ENCODE assay signal across 26 mouse cellular contexts in the genomic region with DNA sequence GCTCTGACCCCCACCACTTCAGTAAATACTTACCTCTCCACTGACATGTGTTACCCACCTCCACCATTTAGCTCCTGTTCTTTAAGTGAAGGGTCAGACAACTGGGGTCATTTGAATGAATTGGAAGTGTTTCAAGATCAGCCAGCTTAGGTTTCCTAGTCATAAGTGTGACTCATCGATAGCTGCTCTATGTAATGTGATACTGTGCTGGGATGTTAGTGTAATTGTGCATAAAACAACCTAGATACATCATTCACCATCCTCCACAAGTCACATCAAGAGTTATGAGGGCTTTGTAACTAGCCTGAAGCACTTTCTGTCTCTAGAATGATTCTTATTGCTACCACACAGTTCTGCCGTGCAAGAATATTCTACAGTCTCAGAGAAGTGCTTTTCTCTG. TPM values are rescaled to one million over a fixed set of nuclear protein-coding genes. Genes with fewer than 3 reads are reported as not detected.
DNase-seq lines count a peak whose midpoint lies in the region; ATAC-seq and TF ChIP-seq lines count a peak whose summit lies in the region.
"Had no signal": no experiment of that assay in that cellular context is flagged by ENCODE, and none has a peak within 500 bp of the region (broad histone marks: within the 10 kb centered on the region; RNA-seq: fewer than 3 reads in every experiment).

No protein-coding gene starts in this region.

- intact Hi-C loops in heart, postnatal 25 days (cut with DNase I), result no loop called here

- WGBS in heart, embryonic 10.5 days, result 78% methylated on average over 2 of the region's 2 CpGs
- WGBS in forebrain, postnatal 0 days, result 82% methylated on average over 2 of the region's 2 CpGs

- no peak overlapping the region for H3K4me2 ChIP-seq in forebrain, postnatal 0 days (ENCODE audit: low read depth)
- H3K4me2 ChIP-seq: embryonic facial prominence, embryonic 15.5 days; forebrain, embryonic 15.5 days; heart, embryonic 12.5 days had no signal

- no peak overlapping the region for H3K9ac ChIP-seq in forebrain, postnatal 0 days
- H3K9ac ChIP-seq: embryonic facial prominence, embryonic 15.5 days; forebrain, embryonic 15.5 days; heart, embryonic 12.5 days had no signal

- ATAC-seq in Patski, result peak; percentile 81
- no peak for ATAC-seq in forebrain, postnatal 0 days
- ATAC-seq: CD4-positive, CD25-positive, alpha-beta regulatory T cell, adult 4 months; forebrain, embryonic 15.5 days; hindbrain, embryonic 16.5 days; inflammation-experienced regulatory T-cells, adult 6 months; intestine, postnatal 0 days had no signal

- H3K9me3 ChIP-seq in heart, embryonic 10.5 days, result no peaks in the 10 kb centered on the region
- no peaks in the 10 kb centered on the region for H3K9me3 ChIP-seq in forebrain, postnatal 0 days (ENCODE audit: low read length)
- H3K9me3 ChIP-seq: embryonic facial prominence, embryonic 15.5 days; forebrain, embryonic 15.5 days; G1E; heart, embryonic 12.5 days had no signal

- in situ Hi-C loops in Patski (cut with MboI; ENCODE audit: low pct_unique_long_range_greater_than_20kb), result no loop called here

- peak; percentile 5 for DNase-seq in adrenal gland, adult 2 months
- DNase-seq in adrenal gland, postnatal 25 days, result no peak
- DNase-seq in heart, embryonic 10.5 days (ENCODE audit: low spot score), result peak; percentile 36
- DNase-seq in heart, postnatal 25 days (ENCODE audit: low spot score), result no peak
- DNase-seq in 416B (ENCODE audit: low read depth), result peak; percentile 56
- DNase-seq in Patski (ENCODE audit: low read depth, low spot score), result peak; percentile 46
- DNase-seq in forebrain, postnatal 0 days, result no peak
- DNase-seq in thymus, adult 18-20 months, result no peak
- DNase-seq: adrenal gland, adult 8-10 months; cerebellum, adult 11-12 months; cerebellum, adult 9-10 months; cerebellum, postnatal 25 days; gastrocnemius, adult 2 months; gastrocnemius, postnatal 36 days; heart, adult 2 months; heart, postnatal 36 days; kidney, adult 9 months had no signal

- no peaks in the 10 kb centered on the region for H3K36me3 ChIP-seq in heart, embryonic 10.5 days
- no peaks in the 10 kb centered on the region for H3K36me3 ChIP-seq in forebrain, postnatal 0 days (ENCODE audit: insufficient read depth)
- H3K36me3 ChIP-seq: embryonic facial prominence, embryonic 15.5 days; forebrain, embryonic 15.5 days; G1E; heart, embryonic 12.5 days had no signal

- H3K27ac ChIP-seq in heart, embryonic 10.5 days, result no peak overlapping the region
- H3K27ac ChIP-seq in forebrain, postnatal 0 days (ENCODE audit: low read depth, low read length), result no peak overlapping the region
- H3K27ac ChIP-seq: embryonic facial prominence, embryonic 15.5 days; forebrain, embryonic 15.5 days; heart, adult 2 months had no signal

- H3K4me3 ChIP-seq in heart, embryonic 10.5 days, result no peak overlapping the region
- no peak overlapping the region for H3K4me3 ChIP-seq in forebrain, postnatal 0 days (ENCODE audit: low read depth, low read length)
- H3K4me3 ChIP-seq: embryonic facial prominence, embryonic 15.5 days; erythroblast, embryonic 14.5 days; forebrain, embryonic 15.5 days; gastrocnemius, adult 2 months; heart, adult 2 months; heart, embryonic 12.5 days had no signal

- POLR2A ChIA-PET in Patski (lab: Charles Lee), result interaction anchor here (0.6 kb wide), 1 partner anchor 314 kb away, joined by 3 read pairs; no protein-coding TSS in a partner anchor

- H3K4me1 ChIP-seq in heart, embryonic 10.5 days, result no peaks in the 10 kb centered on the region
- no peaks in the 10 kb centered on the region for H3K4me1 ChIP-seq in forebrain, postnatal 0 days (ENCODE audit: insufficient read depth)
- H3K4me1 ChIP-seq: embryonic facial prominence, embryonic 15.5 days; forebrain, embryonic 15.5 days; heart, embryonic 12.5 days had no signal

- TF ChIP-seq CTCF in Patski (IDR thresholded peaks at IDR 0.05), result no peak
- no peak for TF ChIP-seq CTCF in forebrain, postnatal 0 days (IDR thresholded peaks at IDR 0.05; ENCODE audit: low read depth)

- CTCF ChIA-PET in Patski (lab: Charles Lee), result interaction anchor here (1.4 to 1.8 kb wide), 2 partner anchors 19 to 23 kb away, joined by 3 to 4 read pairs; no protein-coding TSS in a partner anchor

- H3K27me3 ChIP-seq in heart, embryonic 10.5 days (ENCODE audit: insufficient read depth, poor library complexity, severe bottlenecking), result no peaks in the 10 kb centered on the region
- no peaks in the 10 kb centered on the region for H3K27me3 ChIP-seq in Patski
- no peaks in the 10 kb centered on the region for H3K27me3 ChIP-seq in forebrain, postnatal 0 days (ENCODE audit: insufficient read depth, low read length)
- H3K27me3 ChIP-seq: embryonic facial prominence, embryonic 15.5 days; forebrain, embryonic 15.5 days; heart, embryonic 12.5 days had no signal

RNA-seq across cellular contexts. Expression of a gene that starts 41.6 kb away (rescaled TPM):
- 100 to 1,000 TPM; 151 to 236 TPM for total RNA-seq in adrenal gland, adult 2 months (2021)
- 43.4 and 50.8 TPM in 2 replicates for polyA plus RNA-seq in adrenal gland, adult 2 months (2012; rRNA removed)
- 218 and 240 TPM in 2 replicates for total RNA-seq in adrenal gland, postnatal 25 days (2021)
- 86.1 and 93.6 TPM in 2 replicates for polyA plus RNA-seq in heart, embryonic 10.5 days (2016; fragmentation: Nextera tagmentation; extraction: Ambion mirVana)
- 10 to 100 TPM; 54.6 to 59.6 TPM for total RNA-seq in heart, postnatal 25 days (2021)
- polyA plus RNA-seq in Patski (2021), result 62.2 TPM
- total RNA-seq in forebrain, postnatal 0 days (2014; rRNA removed), result 38.7 and 60.9 TPM in 2 replicates
- 24.7 and 30.0 TPM in 2 replicates for polyA plus RNA-seq in forebrain, postnatal 0 days (2015; fragmentation: Nextera tagmentation; extraction: Ambion mirVana)

Comparison
In these comparisons a context has a peak if more than half of its experiments do, and no peak if none do; other contexts are left out.
1. DNase-seq: peak in adrenal gland, adult 2 months (single experiment), heart, embryonic 10.5 days (single experiment), 416B (single experiment) and Patski (single experiment); none in adrenal gland, postnatal 25 days (single experiment), heart, postnatal 25 days (single experiment), forebrain, postnatal 0 days (single experiment) and thymus, adult 18-20 months (0 of 2).